Mouse (Mus musculus): ENCODE data around the gene Arhgap23. TPM values are rescaled to one million over a fixed set of nuclear protein-coding genes. Genes with fewer than 3 reads are reported as not detected.

Gene Arhgap23
- polyA plus RNA-seq, 1 experiment from 2014 or later = 7.0 TPM

- no peaks in the 10 kb centered on the region for H3K9me3 ChIP-seq (ENCODE audit: low read length)
- H3K9ac ChIP-seq (replicated peaks; ENCODE audit: low read depth) = no peak overlapping the region
- DNase-seq (ENCODE audit: low spot score) = peak; percentile 83
- TF ChIP-seq EP300 (IDR thresholded peaks at IDR 0.05) = peak; percentile 33; the same call in 1 of the 2 replicates
- TF ChIP-seq CTCF (IDR thresholded peaks at IDR 0.05) = peak; percentile 20; the same call in 1 of the 2 replicates
- no peak overlapping the region for H3K4me3 ChIP-seq (ENCODE audit: low read depth, low read length)
- no peaks in the 10 kb centered on the region for H3K36me3 ChIP-seq (ENCODE audit: insufficient read depth, low read length)
- WGBS = 25% methylated on average over 3 of the region's 3 CpGs
- ATAC-seq = peak; percentile 47
- H3K4me2 ChIP-seq (replicated peaks; ENCODE audit: low read depth, low read length) = no peak overlapping the region
- peaks cover 7% of the 10 kb centered on the region; the same call in 1 of the 2 replicates for H3K4me1 ChIP-seq (ENCODE audit: insufficient read depth, low read depth, low read length)
- peak overlapping the region; percentile 60 for H3K27ac ChIP-seq (ENCODE audit: low read length)
- no peaks in the 10 kb centered on the region for H3K27me3 ChIP-seq (replicated peaks; ENCODE audit: insufficient read depth, low read length)
Measured at GRCm38 (mm10) chr11:97412117-97412516, 3.2 kb upstream of the Arhgap23 start.

DNA sequence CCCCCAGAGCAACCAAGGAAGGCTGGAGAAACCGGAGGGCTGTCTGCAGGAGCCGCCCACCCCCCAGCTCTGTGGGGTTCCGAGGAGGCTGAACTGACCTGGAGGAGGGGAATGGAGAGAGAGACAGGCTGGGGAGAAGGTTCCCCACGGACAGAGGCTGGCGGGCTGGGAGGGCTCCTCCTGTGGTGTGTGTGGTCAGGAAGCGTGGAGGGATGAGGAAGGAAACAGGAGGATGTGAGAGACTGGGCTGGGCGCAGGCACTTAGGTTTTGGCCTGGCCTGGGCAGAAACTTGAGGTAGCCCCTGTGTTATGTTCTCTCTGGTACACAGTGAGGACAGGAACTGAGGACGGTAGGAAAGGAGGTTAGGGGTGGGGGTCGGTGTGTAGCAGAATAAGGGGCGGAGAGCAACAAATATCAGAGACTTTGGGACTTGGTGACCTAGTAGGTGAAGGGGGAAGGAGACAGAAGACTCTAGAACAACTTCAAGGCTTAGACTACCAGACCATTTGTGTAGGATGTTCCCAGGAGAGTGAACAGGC is 2.5 kb upstream of the Arhgap23 start:
- H3K27ac ChIP-seq (ENCODE audit: low read length) = peak overlapping the region; percentile 60
- DNase-seq (ENCODE audit: low spot score) (no peak), ATAC-seq (no peak)
- H3K4me1 ChIP-seq (ENCODE audit: insufficient read depth, low read depth, low read length) = peaks cover 7% of the 10 kb centered on the region; the same call in 1 of the 2 replicates
- no peaks in the 10 kb centered on the region for H3K9me3 ChIP-seq (ENCODE audit: low read length)
- H3K4me2 ChIP-seq (replicated peaks; ENCODE audit: low read depth, low read length) = no peak overlapping the region
- no peak overlapping the region for H3K9ac ChIP-seq (replicated peaks; ENCODE audit: low read depth)
- H3K4me3 ChIP-seq (ENCODE audit: low read depth, low read length) = no peak overlapping the region
- no peaks in the 10 kb centered on the region for H3K27me3 ChIP-seq (replicated peaks; ENCODE audit: insufficient read depth, low read length)
- TF ChIP-seq CTCF (IDR thresholded peaks at IDR 0.05) = no peak
- TF ChIP-seq EP300 (IDR thresholded peaks at IDR 0.05) = no peak
- WGBS = 44% methylated on average over 10 of the region's 10 CpGs
- H3K36me3 ChIP-seq (ENCODE audit: insufficient read depth, low read length) = no peaks in the 10 kb centered on the region

GRCm38 (mm10) chr11:97415712-97416636 is 641 bp downstream of the Arhgap23 start:
- DNase-seq (ENCODE audit: low spot score) = peak; percentile 66
- no peaks in the 10 kb centered on the region for H3K36me3 ChIP-seq (ENCODE audit: insufficient read depth, low read length)
- H3K4me2 ChIP-seq (replicated peaks; ENCODE audit: low read depth, low read length) = peak overlapping the region; percentile 93
- H3K4me3 ChIP-seq (ENCODE audit: low read depth, low read length) = peak overlapping the region; percentile 85
- 4% methylated on average over 41 of the region's 49 CpGs for WGBS
- peak; percentile 58 for ATAC-seq
- peak overlapping the region; percentile 92 for H3K27ac ChIP-seq (ENCODE audit: low read length)
- H3K27me3 ChIP-seq (replicated peaks; ENCODE audit: insufficient read depth, low read length) = no peaks in the 10 kb centered on the region
- H3K4me1 ChIP-seq (ENCODE audit: insufficient read depth, low read depth, low read length) = peaks cover 7% of the 10 kb centered on the region; the same call in 1 of the 2 replicates
- no peak for TF ChIP-seq EP300 (IDR thresholded peaks at IDR 0.05)
- peak; percentile 25; the same call in 1 of the 2 replicates for TF ChIP-seq CTCF (IDR thresholded peaks at IDR 0.05)
- H3K9ac ChIP-seq (replicated peaks; ENCODE audit: low read depth) = peak overlapping the region; percentile 79
- H3K9me3 ChIP-seq (ENCODE audit: low read length) = no peaks in the 10 kb centered on the region

GRCm38 (mm10) chr11:97416637-97417035 is 1.3 kb downstream of the Arhgap23 start:
- Histone ChIP-seq H3K9ac (replicated peaks; ENCODE audit: low read depth) (no peak overlapping the region), H3K4me2 (replicated peaks; ENCODE audit: low read depth, low read length) (peak overlapping the region; percentile 93), H3K4me1 (ENCODE audit: insufficient read depth, low read depth, low read length) (peaks cover 7% of the 10 kb centered on the region; the same call in 1 of the 2 replicates), H3K9me3 (ENCODE audit: low read length) (no peaks in the 10 kb centered on the region), H3K36me3 (ENCODE audit: insufficient read depth, low read length) (no peaks in the 10 kb centered on the region), H3K27me3 (replicated peaks; ENCODE audit: insufficient read depth, low read length) (no peaks in the 10 kb centered on the region), H3K27ac (ENCODE audit: low read length) (no peak overlapping the region), H3K4me3 (ENCODE audit: low read depth, low read length) (peak overlapping the region; percentile 85; the same call in 1 of the 2 replicates)
- WGBS = 16% methylated on average over 5 of the region's 5 CpGs
- DNase-seq (ENCODE audit: low spot score) = no peak
- no peak for ATAC-seq
- TF ChIP-seq CTCF (IDR thresholded peaks at IDR 0.05) = no peak
- TF ChIP-seq EP300 (IDR thresholded peaks at IDR 0.05) = no peak

DNA sequence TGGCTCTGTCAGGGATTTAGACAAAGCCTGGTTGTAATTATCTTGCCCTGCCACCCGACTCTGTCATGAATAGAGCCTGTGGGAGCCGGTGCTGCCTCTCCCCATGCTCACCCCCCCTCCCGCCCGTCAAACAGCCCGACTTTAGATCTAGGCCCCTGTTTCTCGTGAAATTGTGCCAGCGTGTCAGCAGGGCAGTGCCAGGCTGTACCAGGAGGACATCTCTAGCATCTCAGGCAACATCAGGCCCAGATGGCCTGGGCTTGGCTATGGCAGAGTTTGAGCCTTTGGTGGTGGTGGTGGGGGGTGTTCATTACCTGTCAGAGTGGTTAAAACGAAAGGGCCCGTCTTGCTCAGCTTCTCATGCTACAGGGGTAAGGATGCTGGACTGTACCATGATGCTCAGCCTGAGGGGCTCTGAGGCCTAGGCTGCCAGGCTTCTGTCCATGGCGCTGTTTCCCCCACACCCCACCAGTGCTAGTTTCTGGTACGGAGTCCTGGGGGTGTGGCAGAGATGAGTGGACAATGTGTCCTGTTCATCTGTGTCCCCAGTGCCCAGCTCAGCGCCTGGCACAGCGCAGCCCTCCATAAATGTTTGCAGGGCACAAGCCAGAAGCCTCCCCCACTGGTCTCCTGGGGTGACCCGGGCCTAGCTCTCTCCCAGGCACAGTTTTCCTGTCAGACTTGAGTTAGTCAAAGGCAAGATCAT is 3.7 kb downstream of the Arhgap23 start:
- no peak overlapping the region for H3K4me3 ChIP-seq (ENCODE audit: low read depth, low read length)
- H3K9ac ChIP-seq (replicated peaks; ENCODE audit: low read depth) = no peak overlapping the region
- no peak overlapping the region for H3K4me2 ChIP-seq (replicated peaks; ENCODE audit: low read depth, low read length)
- WGBS = 80% methylated on average over 14 of the region's 14 CpGs
- peaks cover 7% of the 10 kb centered on the region; the same call in 1 of the 2 replicates for H3K4me1 ChIP-seq (ENCODE audit: insufficient read depth, low read depth, low read length)
- no peaks in the 10 kb centered on the region for H3K9me3 ChIP-seq (ENCODE audit: low read length)
- no peaks in the 10 kb centered on the region for H3K27me3 ChIP-seq (replicated peaks; ENCODE audit: insufficient read depth, low read length)
- H3K36me3 ChIP-seq (ENCODE audit: insufficient read depth, low read length) = no peaks in the 10 kb centered on the region
- DNase-seq (ENCODE audit: low spot score) (no peak), ATAC-seq (no peak)
- H3K27ac ChIP-seq (ENCODE audit: low read length) = no peak overlapping the region
- TF ChIP-seq EP300 (IDR thresholded peaks at IDR 0.05) (no peak), CTCF (IDR thresholded peaks at IDR 0.05) (no peak)

DNA sequence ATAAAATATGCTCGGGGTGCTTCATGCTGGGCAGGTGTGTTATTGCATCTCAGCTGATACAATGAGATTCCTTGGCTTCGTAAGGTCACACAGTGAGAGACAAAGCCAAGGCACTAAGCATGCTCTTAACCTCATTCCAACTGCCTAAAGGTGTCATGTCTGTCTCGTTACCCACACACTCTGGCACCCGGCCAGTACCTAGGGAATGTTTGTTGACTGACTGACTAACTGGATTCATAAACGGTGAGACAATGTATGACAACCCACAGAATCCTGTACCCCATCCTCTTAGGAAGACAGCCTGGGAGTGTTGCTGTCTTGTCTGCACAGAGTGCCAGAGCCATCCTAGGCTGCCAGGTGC is 4.2 kb downstream of the Arhgap23 start:
- ATAC-seq = no peak
- H3K27ac ChIP-seq (ENCODE audit: low read length) = no peak overlapping the region
- no peak for DNase-seq (ENCODE audit: low spot score)

More for the DNA sequence above, 4.2 kb downstream of the Arhgap23 start:
- 39% methylated on average over 5 of the region's 5 CpGs for WGBS
- H3K9ac ChIP-seq (replicated peaks; ENCODE audit: low read depth) = no peak overlapping the region
- no peak overlapping the region for H3K4me2 ChIP-seq (replicated peaks; ENCODE audit: low read depth, low read length)
- H3K4me3 ChIP-seq (ENCODE audit: low read depth, low read length) = no peak overlapping the region
- no peaks in the 10 kb centered on the region for H3K9me3 ChIP-seq (ENCODE audit: low read length)
- TF ChIP-seq CTCF (IDR thresholded peaks at IDR 0.05) = no peak
- no peaks in the 10 kb centered on the region for H3K36me3 ChIP-seq (ENCODE audit: insufficient read depth, low read length)
- H3K27me3 ChIP-seq (replicated peaks; ENCODE audit: insufficient read depth, low read length) = no peaks in the 10 kb centered on the region
- peaks cover 7% of the 10 kb centered on the region; the same call in 1 of the 2 replicates for H3K4me1 ChIP-seq (ENCODE audit: insufficient read depth, low read depth, low read length)
